Mouse (Mus musculus) layer of hippocampus, adult 8-10 months (tissue): ENCODE results near the gene Lrrc31. TPM values are rescaled to one million over a fixed set of nuclear protein-coding genes. Genes with fewer than 3 reads are reported as not detected.
A peak's percentile ranks its signal among the peaks of the same experiment; 100 is the strongest.
"Not testable (repeated sequence)": the region's sequence is repeated elsewhere in the genome, so short reads cannot be mapped to it uniquely, and the experiment has no call there.

Source experiments
- DNase-seq, 2 experiments: peaks; one replicate each; pipeline ENCODE4 v3.0.0; 2022; ENCODE audit warnings: low spot score in 2 of 2
- total RNA-seq, 4 experiments: library from RNA; stranded (reverse); gene quantifications; 2 replicates each; pipeline ENCODE4 v1.2.4; 2022

Gene Lrrc31
- under 1 TPM in 1 of 4 experiments, not detected in 3; 0.31 TPM for total RNA-seq

- DNase-seq: not testable (repeated sequence)
Measured at GRCm38 (mm10) chr3:30699711-30700505, at the start of gene Lrrc31. TSS of gene Lrrc31 (minus strand) at chr3:30699843.

GRCm38 (mm10) chr3:30748316-30748715 lies 48.7 kb upstream of the Lrrc31 start:
- DNase-seq: no peak

- no peak for DNase-seq
Measured at GRCm38 (mm10) chr3:30746006-30746405, 46.4 kb upstream of the Lrrc31 start, which contains the start of gene Samd7. TSS of gene Samd7 (plus strand) at chr3:30746293.

GRCm38 (mm10) chr3:30742891-30743290 lies 43.2 kb upstream of the Lrrc31 start:
- DNase-seq: no peak

- DNase-seq: no peak
Measured at GRCm38 (mm10) chr3:30741306-30741705, 41.7 kb upstream of the Lrrc31 start.

- DNase-seq: peak in 1 of 2 experiments; percentile 24
Measured at GRCm38 (mm10) chr3:30736809-30737208, 37.2 kb upstream of the Lrrc31 start.

GRCm38 (mm10) chr3:30729046-30729445 lies 29.4 kb upstream of the Lrrc31 start:
- no peak for DNase-seq

GRCm38 (mm10) chr3:30727209-30727608 lies 27.6 kb upstream of the Lrrc31 start:
- DNase-seq: no peak

- DNase-seq: no peak
Measured at GRCm38 (mm10) chr3:30725514-30725913, 25.9 kb upstream of the Lrrc31 start.

- no peak for DNase-seq
Measured at GRCm38 (mm10) chr3:30724848-30725465, 25.3 kb upstream of the Lrrc31 start.

- DNase-seq: no peak
Measured at GRCm38 (mm10) chr3:30724105-30724824, 24.6 kb upstream of the Lrrc31 start.

GRCm38 (mm10) chr3:30723179-30723578 lies 23.5 kb upstream of the Lrrc31 start:
- DNase-seq: no peak

GRCm38 (mm10) chr3:30722461-30722860 lies 22.8 kb upstream of the Lrrc31 start:
- DNase-seq: no peak

- no peak for DNase-seq
Measured at GRCm38 (mm10) chr3:30722036-30722435, 22.4 kb upstream of the Lrrc31 start.

GRCm38 (mm10) chr3:30718649-30719048 lies 19.0 kb upstream of the Lrrc31 start:
- no peak for DNase-seq

- DNase-seq: no peak
Measured at GRCm38 (mm10) chr3:30713334-30713733, 13.7 kb upstream of the Lrrc31 start.

- DNase-seq: no peak
Measured at GRCm38 (mm10) chr3:30710191-30710590, 10.5 kb upstream of the Lrrc31 start.

- no peak for DNase-seq
Measured at GRCm38 (mm10) chr3:30706614-30707276, 7.1 kb upstream of the Lrrc31 start.

GRCm38 (mm10) chr3:30705977-30706376 lies 6.3 kb upstream of the Lrrc31 start:
- no peak for DNase-seq

- no peak for DNase-seq
Measured at GRCm38 (mm10) chr3:30697891-30698290, 1.8 kb downstream of the Lrrc31 start.

GRCm38 (mm10) chr3:30696346-30696745 lies 3.3 kb downstream of the Lrrc31 start:
- peak; percentile 10 to 60 for DNase-seq

GRCm38 (mm10) chr3:30695661-30696060 lies 4.0 kb downstream of the Lrrc31 start:
- DNase-seq: no peak
